Mouse (Mus musculus): ENCODE results near the gene Gemin5. TPM values are rescaled to one million over a fixed set of nuclear protein-coding genes. Genes with fewer than 3 reads are reported as not detected.

Gene Gemin5
- polyA plus RNA-seq, 1 experiment = 18.7 TPM

DNA sequence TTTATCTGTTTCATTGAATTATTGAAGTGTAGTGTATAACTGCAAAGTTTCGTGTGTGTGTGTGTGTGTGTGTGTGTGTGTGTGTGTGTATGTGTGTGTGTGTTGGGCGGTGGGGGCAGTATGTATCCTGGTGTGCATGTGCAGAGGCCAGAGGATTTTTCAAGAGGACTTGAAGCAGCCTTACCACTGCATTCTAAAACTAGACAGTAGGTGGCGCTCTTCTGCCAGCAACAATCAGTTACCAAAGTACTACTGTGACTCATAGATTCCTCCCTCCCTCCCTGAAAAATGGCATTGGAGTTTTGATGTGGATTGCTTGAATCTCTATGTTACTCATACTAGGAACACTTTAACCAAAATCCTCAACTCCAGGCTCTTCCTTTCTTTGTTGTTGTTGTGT, 11.2 kb upstream of the Gemin5 start:
- no peak for TF ChIP-seq TCF3 (IDR thresholded peaks at IDR 0.05; ENCODE audit: insufficient read length, low read depth)
- no peak for TF ChIP-seq TCF12 (IDR thresholded peaks at IDR 0.05; ENCODE audit: insufficient read depth, poor library complexity, severe bottlenecking)
- TF ChIP-seq MYOG (IDR thresholded peaks at IDR 0.05; ENCODE audit: control insufficient read depth in 1 of 3, insufficient read depth in 1 of 3, insufficient read length in 2 of 3, low read depth in 2 of 3) = no peak
- no peak for TF ChIP-seq REST (IDR thresholded peaks at IDR 0.05; ENCODE audit: insufficient read depth, insufficient read length)
- TF ChIP-seq SRF (IDR thresholded peaks at IDR 0.05; ENCODE audit: control insufficient read depth, insufficient read length, low read depth) = no peak
- no peak for TF ChIP-seq POLR2AphosphoS2 (IDR thresholded peaks at IDR 0.05; ENCODE audit: insufficient read length, low read depth)
- TF ChIP-seq USF1 (IDR thresholded peaks at IDR 0.05; ENCODE audit: low read depth) = no peak
- TF ChIP-seq E2F4 (IDR thresholded peaks at IDR 0.05; ENCODE audit: insufficient read depth) = no peak
- TF ChIP-seq CEBPB (IDR thresholded peaks at IDR 0.05; ENCODE audit: insufficient read depth, poor library complexity, severe bottlenecking) = no peak
- TF ChIP-seq MAX (IDR thresholded peaks at IDR 0.05; ENCODE audit: low read depth) = no peak
- no peak for TF ChIP-seq MYOD1 (IDR thresholded peaks at IDR 0.05; ENCODE audit: control insufficient read depth in 1 of 3, insufficient read length in 2 of 3, low read depth in 2 of 3)
- TF ChIP-seq POLR2A (IDR thresholded peaks at IDR 0.05; ENCODE audit: insufficient read length, low read depth) = no peak
- peaks cover 23% of the 10 kb centered on the region for H3K36me3 ChIP-seq (ENCODE audit: control insufficient read depth, insufficient read depth)

GRCm38 (mm10) chr11:58171459-58172091, 3.2 kb upstream of the Gemin5 start, which contains the start of gene Mrpl22:
Gene Mrpl22 (plus strand): TSS chr11:58171661.
- H3K36me3 ChIP-seq (ENCODE audit: control insufficient read depth, insufficient read depth) = peaks cover 17% of the 10 kb centered on the region
- peaks cover 8% of the 10 kb centered on the region for H3K79me2 ChIP-seq (ENCODE audit: control insufficient read depth, insufficient read depth)
- TF ChIP-seq MYOD1 (IDR thresholded peaks at IDR 0.05; ENCODE audit: control insufficient read depth in 1 of 3, insufficient read length in 2 of 3, low read depth in 2 of 3) = no peak
- peak; percentile 49 for TF ChIP-seq POLR2A (IDR thresholded peaks at IDR 0.05; ENCODE audit: insufficient read length, low read depth)
- peak; percentile 25 for TF ChIP-seq POLR2AphosphoS2 (IDR thresholded peaks at IDR 0.05; ENCODE audit: insufficient read length, low read depth)
- TF ChIP-seq MAX (IDR thresholded peaks at IDR 0.05; ENCODE audit: low read depth) = no peak
- no peaks in the 10 kb centered on the region for H3K27me3 ChIP-seq (ENCODE audit: control insufficient read depth, insufficient read depth, insufficient read length)
- H3ac ChIP-seq (ENCODE audit: control insufficient read depth, insufficient read length) = peak within 1 kb of the TSS; percentile 40
- H3K4me3 ChIP-seq = peak within 1 kb of the TSS; percentile 48
- H3K4me2 ChIP-seq (ENCODE audit: low read depth) = peak within 1 kb of the TSS; percentile 85

More for the DNA sequence above, 11.2 kb upstream of the Gemin5 start:
- Histone ChIP-seq H3K27me3 (ENCODE audit: control insufficient read depth, insufficient read depth, insufficient read length) (no peaks in the 10 kb centered on the region), H3ac (ENCODE audit: control insufficient read depth, insufficient read length) (no peak overlapping the region), H3K4me3 (no peak overlapping the region), H3K79me2 (ENCODE audit: control insufficient read depth, insufficient read depth) (no peaks in the 10 kb centered on the region), H3K4me2 (ENCODE audit: low read depth) (no peak overlapping the region)

- no peak overlapping the region for H3K4me3 ChIP-seq
- H3K36me3 ChIP-seq (ENCODE audit: control insufficient read depth, insufficient read depth) = peaks cover 13% of the 10 kb centered on the region
- peaks cover 15% of the 10 kb centered on the region for H3K79me2 ChIP-seq (ENCODE audit: control insufficient read depth, insufficient read depth)
- H3K27me3 ChIP-seq (ENCODE audit: control insufficient read depth, insufficient read depth, insufficient read length) = no peaks in the 10 kb centered on the region
- TF ChIP-seq POLR2AphosphoS2 (IDR thresholded peaks at IDR 0.05; ENCODE audit: insufficient read length, low read depth) (no peak), POLR2A (IDR thresholded peaks at IDR 0.05; ENCODE audit: insufficient read length, low read depth) (no peak)
- H3ac ChIP-seq (ENCODE audit: control insufficient read depth, insufficient read length) = no peak overlapping the region
- no peak overlapping the region for H3K4me2 ChIP-seq (ENCODE audit: low read depth)
These were observed 1.3 kb upstream of the Gemin5 start for GRCm38 (mm10) chr11:58169666-58170065.

DNA sequence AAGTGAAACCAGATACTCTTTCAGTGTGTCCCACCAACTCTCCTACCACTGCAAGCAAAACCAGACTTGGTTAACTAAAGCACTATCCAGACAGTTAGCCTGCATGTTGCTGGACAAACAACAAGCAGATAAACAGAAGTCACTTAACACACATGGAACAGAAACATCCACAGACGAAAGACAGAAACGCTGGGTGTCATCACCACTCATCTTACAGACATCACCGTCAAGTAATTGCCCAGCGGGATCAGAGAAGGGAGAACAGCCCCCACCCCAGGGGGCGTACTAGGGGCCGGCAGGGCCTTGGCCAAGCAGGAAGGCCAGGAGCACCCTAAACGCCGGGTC, 545 bp downstream of the Gemin5 start:
- Histone ChIP-seq H3K27me3 (ENCODE audit: control insufficient read depth, insufficient read depth, insufficient read length) (no peaks in the 10 kb centered on the region), H3K4me3 (peak overlapping the region; percentile 55)

GRCm38 (mm10) chr11:58165072-58165471, 3.3 kb downstream of the Gemin5 start:
- Histone ChIP-seq H3K27me3 (ENCODE audit: control insufficient read depth, insufficient read depth, insufficient read length) (no peaks in the 10 kb centered on the region), H3ac (ENCODE audit: control insufficient read depth, insufficient read length) (no peak overlapping the region), H3K36me3 (ENCODE audit: control insufficient read depth, insufficient read depth) (peaks cover 29% of the 10 kb centered on the region), H3K79me2 (ENCODE audit: control insufficient read depth, insufficient read depth) (peaks cover 15% of the 10 kb centered on the region), H3K4me3 (no peak overlapping the region), H3K4me2 (ENCODE audit: low read depth) (no peak overlapping the region)
- TF ChIP-seq E2F4 (IDR thresholded peaks at IDR 0.05; ENCODE audit: insufficient read depth) = no peak
- TF ChIP-seq CEBPB (IDR thresholded peaks at IDR 0.05; ENCODE audit: insufficient read depth, poor library complexity, severe bottlenecking) = no peak
- TF ChIP-seq POLR2AphosphoS2 (IDR thresholded peaks at IDR 0.05; ENCODE audit: insufficient read length, low read depth) = no peak
- TF ChIP-seq MAX (IDR thresholded peaks at IDR 0.05; ENCODE audit: low read depth) = no peak
- TF ChIP-seq USF1 (IDR thresholded peaks at IDR 0.05; ENCODE audit: low read depth) = no peak
- no peak for TF ChIP-seq POLR2A (IDR thresholded peaks at IDR 0.05; ENCODE audit: insufficient read length, low read depth)
- TF ChIP-seq REST (IDR thresholded peaks at IDR 0.05; ENCODE audit: insufficient read depth, insufficient read length) = no peak
- no peak for TF ChIP-seq TCF3 (IDR thresholded peaks at IDR 0.05; ENCODE audit: insufficient read length, low read depth)
- no peak for TF ChIP-seq MYOD1 (IDR thresholded peaks at IDR 0.05; ENCODE audit: control insufficient read depth in 1 of 3, insufficient read length in 2 of 3, low read depth in 2 of 3)
- no peak for TF ChIP-seq MYOG (IDR thresholded peaks at IDR 0.05; ENCODE audit: control insufficient read depth in 1 of 3, insufficient read depth in 1 of 3, insufficient read length in 2 of 3, low read depth in 2 of 3)
- no peak for TF ChIP-seq TCF12 (IDR thresholded peaks at IDR 0.05; ENCODE audit: insufficient read depth, poor library complexity, severe bottlenecking)
- no peak for TF ChIP-seq SRF (IDR thresholded peaks at IDR 0.05; ENCODE audit: control insufficient read depth, insufficient read length, low read depth)

More for the DNA sequence above, 545 bp downstream of the Gemin5 start:
- H3K36me3 ChIP-seq (ENCODE audit: control insufficient read depth, insufficient read depth) = peaks cover 16% of the 10 kb centered on the region
- H3K4me2 ChIP-seq (ENCODE audit: low read depth) = peak overlapping the region; percentile 86
- peaks cover 15% of the 10 kb centered on the region for H3K79me2 ChIP-seq (ENCODE audit: control insufficient read depth, insufficient read depth)
- no peak for TF ChIP-seq MYOG (IDR thresholded peaks at IDR 0.05; ENCODE audit: control insufficient read depth in 1 of 3, insufficient read depth in 1 of 3, insufficient read length in 2 of 3, low read depth in 2 of 3)
- no peak for TF ChIP-seq MYOD1 (IDR thresholded peaks at IDR 0.05; ENCODE audit: control insufficient read depth in 1 of 3, insufficient read length in 2 of 3, low read depth in 2 of 3)
- no peak for TF ChIP-seq REST (IDR thresholded peaks at IDR 0.05; ENCODE audit: insufficient read depth, insufficient read length)
- TF ChIP-seq E2F4 (IDR thresholded peaks at IDR 0.05; ENCODE audit: insufficient read depth) = no peak
- TF ChIP-seq TCF3 (IDR thresholded peaks at IDR 0.05; ENCODE audit: insufficient read length, low read depth) = no peak
- TF ChIP-seq TCF12 (IDR thresholded peaks at IDR 0.05; ENCODE audit: insufficient read depth, poor library complexity, severe bottlenecking) = no peak
- TF ChIP-seq POLR2AphosphoS2 (IDR thresholded peaks at IDR 0.05; ENCODE audit: insufficient read length, low read depth) = no peak
- no peak for TF ChIP-seq POLR2A (IDR thresholded peaks at IDR 0.05; ENCODE audit: insufficient read length, low read depth)
- no peak for TF ChIP-seq CEBPB (IDR thresholded peaks at IDR 0.05; ENCODE audit: insufficient read depth, poor library complexity, severe bottlenecking)
- TF ChIP-seq USF1 (IDR thresholded peaks at IDR 0.05; ENCODE audit: low read depth) = no peak
- TF ChIP-seq MAX (IDR thresholded peaks at IDR 0.05; ENCODE audit: low read depth) = no peak
- no peak for TF ChIP-seq SRF (IDR thresholded peaks at IDR 0.05; ENCODE audit: control insufficient read depth, insufficient read length, low read depth)
- peak overlapping the region; percentile 79 for H3ac ChIP-seq (ENCODE audit: control insufficient read depth, insufficient read length)
